Mouse (Mus musculus): ENCODE data around the gene Bcl11b.

Gene Bcl11b

DNA sequence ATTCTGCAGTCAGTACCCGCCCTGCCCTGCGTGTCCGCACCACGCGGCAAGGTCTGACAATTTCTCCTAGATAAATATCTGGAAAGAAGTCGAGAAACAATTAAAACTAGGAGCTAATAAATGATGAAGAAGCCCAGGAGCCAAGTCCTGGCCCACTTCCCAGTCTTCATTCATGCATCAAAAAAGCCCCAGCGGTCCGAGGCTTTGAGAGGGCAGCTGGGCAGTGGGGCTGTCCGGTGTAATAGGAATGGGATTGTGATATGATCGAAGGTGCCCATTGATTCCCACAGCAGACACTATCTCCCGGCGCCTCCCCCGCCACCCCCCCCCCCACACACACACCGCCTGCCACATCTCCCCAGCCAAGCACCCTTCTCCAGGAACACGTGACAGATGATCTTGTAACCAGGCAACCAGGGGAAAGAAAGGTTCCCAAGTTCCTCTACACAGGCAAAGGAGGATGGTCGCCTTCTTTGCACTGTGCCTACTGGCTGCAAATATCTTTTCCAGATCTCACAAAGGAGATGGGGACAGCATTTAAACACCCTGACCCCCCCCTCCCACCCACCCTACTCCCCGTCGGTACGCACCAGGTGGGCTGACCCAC, 68.5 kb downstream of the Bcl11b start:
- DNase-seq (ENCODE audit: low read depth, low spot score) = no peak

DNA sequence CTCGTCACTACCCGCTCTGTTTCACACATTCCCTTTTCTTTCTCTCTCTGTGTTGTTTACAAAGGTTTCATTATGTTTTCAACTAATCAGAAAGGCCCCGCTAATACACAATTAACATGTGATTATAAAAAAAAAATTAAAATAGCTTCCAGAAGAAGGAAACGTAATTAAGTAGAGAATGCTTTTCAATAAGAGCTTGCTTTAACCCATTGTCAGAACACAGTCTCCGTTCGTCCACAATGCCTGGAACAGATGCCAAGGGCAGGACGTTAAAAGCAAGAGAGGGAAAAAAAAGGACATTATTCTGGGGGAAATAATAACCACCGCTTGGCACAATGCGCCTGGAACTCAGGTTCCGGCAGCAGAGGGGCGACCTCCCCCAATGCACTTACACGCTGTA, 71.3 kb downstream of the Bcl11b start:
- DNase-seq (ENCODE audit: low read depth, low spot score) = no peak

DNA sequence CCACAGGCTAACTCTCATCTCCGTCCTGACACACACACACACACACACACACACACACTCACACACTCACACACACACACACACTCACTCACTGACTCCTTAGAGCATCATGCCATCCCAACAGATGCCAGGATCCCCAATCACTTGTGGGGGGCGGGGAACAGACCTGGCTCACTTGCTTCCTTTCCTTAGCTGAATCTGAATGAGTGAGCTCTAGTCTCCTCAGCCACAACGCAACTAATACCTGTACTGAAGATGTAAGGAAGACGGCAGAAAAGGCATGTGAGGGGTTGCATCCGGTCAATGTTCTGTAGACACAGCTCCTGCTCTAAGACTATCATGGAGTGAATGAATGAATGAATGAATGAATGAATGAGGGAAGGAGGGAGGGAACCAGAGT, 71.9 kb downstream of the Bcl11b start:
- DNase-seq (ENCODE audit: low read depth, low spot score) = peak; percentile 63

DNA sequence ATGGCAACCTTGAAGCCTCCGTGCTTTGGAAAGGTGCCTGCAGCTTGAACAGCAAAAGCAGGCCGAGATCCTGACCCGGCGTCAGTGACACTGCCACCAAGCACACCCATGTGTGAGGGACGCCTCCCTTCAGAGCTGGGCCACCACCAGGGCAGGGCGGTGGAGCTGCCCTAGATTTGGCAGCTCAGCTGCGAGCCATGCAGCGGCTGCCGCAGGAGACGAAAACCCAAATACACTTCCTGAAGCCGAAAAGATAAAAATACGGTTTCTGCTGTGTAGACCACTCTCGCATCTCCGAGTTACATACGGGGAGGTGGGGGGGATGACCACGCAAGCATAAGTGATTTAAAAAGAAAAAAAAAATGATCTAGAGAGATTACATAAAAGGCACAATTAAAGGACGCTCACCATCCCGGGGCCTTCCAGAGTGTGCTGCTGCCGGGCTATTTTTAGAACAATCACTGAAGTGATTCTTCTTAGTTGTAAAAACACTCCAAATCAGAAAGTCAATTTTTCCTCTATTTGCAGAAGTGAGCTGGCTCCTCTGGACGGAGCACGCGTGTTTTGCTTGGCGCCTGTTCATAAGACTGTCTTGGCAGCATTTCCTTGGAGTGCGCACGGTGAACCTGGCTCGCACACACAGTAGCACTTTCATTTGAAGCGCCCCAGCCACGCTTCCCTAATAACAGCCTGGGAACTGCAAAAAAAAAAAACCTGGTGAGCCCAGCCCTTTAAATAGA, 72.6 kb downstream of the Bcl11b start:
- DNase-seq (ENCODE audit: low read depth, low spot score) = peak; percentile 79

DNA sequence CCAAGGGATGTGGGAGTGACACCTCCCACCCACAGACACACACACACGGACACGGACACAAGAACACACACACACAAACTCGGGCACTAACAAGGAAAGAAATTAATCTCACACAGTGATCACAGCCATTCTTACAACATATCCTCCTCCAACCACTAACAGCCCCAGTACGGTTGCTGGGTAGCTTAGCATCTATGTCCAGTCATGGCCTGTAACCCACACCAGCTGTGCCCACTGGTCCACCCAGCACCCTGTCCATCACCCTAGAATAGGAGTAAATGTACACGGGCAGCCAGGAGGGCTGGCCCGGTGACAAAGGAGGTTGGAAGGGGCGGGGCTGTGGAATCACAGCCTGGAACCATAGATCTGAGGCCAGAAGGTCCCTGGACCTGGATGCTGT, 74.5 kb downstream of the Bcl11b start:
- no peak for DNase-seq (ENCODE audit: low read depth, low spot score)

DNA sequence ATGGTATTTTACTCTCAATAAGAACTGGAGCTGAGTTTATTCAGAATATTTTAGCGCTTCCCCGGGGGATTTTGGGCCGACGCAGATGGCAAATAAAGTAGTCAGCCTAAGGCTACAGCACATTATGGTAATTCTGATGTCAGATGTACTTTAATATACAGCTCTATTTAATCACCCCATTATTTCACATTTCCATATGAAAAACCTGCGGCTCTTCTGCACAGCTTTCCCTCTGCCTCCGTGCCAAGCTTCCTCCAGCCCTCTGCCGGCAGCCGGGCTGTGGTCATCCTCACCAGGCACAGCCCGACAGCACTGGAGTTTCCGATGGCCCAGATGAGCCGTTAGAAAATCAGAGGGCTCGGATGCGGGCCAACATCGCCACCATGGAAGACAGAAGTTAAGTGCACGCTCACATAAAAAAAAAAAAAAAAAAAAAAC, 74.9 kb downstream of the Bcl11b start:
- DNase-seq (ENCODE audit: low read depth, low spot score) = peak; percentile 72

DNA sequence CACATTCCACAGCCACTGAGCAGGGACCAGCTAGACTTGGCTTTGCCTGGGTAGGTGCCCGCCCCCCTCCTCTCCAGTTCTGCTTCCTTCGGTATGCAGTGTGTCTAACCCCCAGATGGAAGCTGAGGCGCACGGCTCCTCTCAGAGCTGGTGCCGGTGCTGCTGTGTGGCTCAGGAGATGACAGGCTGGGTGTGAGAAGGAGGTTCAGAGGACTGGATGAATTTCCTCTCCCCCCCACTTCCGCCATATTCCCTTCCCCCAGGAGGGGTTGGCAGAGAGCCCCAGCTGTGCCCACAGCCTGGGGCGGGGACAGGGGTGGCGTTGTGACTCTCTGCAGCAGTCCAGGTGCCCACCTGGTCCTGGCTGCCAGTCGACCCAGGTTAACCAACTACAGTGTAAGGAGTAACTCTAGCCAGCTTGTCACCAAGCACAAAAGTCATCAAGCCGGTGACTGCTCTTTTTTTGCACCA, 75.4 kb downstream of the Bcl11b start:
- peak; percentile 85 for DNase-seq (ENCODE audit: low read depth, low spot score)

DNA sequence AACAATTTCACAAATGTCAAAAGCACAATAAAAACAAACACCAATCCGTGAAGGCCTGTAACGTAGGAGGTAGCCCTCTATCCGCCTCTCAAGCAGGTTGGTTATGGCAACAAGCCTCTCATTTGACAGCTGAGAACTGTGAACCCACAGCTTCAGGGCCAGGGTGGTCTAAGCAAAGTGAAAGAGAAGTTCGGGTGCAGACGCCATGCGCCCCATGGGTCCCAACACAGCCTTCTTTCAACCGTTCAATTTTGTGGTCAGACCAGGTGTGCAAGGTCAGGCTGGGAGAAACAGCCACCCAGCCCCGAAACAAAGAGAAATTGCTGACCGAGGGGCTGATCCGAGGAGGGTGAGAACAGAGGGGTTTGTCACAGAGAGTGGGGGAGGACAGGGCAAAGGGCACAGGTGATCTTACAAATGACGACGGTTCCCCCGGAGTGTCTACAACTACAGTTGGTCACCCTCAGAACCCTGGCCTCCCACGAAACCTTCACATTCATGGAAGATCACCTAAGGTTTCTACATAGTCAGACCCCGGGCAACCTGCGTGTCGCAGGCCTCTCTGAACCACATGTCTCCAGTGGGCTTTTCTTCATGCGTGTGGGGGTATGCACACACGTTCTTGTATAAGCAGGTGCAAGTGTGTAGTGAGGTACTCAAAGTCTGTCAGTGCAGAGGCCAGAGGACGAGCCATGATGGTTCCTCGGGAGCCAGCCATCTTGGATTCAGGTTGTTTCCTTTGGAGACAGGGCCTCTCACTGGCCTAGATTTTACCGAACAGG, 77.1 kb downstream of the Bcl11b start:
- DNase-seq (ENCODE audit: low read depth, low spot score) = peak; percentile 60

DNA sequence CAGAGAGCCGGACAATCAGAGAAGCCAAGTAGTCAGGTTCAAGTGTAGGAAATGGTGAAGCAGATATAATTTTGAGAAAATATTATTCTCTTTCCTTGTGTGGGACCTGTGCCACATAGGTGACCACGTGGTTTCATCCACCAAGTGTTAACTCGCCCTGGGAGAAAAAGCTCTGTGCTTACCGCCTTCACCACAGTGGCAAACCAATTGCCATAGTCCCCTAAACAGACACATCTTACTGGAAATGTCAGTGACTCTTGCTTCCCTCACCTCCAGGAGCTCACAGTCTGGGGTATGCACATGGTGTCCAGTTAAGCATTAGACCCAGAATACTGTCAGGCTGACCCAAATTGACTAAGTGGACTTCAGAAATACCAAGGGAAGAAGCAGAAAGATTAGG, 78.7 kb downstream of the Bcl11b start:
- DNase-seq (ENCODE audit: low read depth, low spot score) = peak; percentile 50

DNA sequence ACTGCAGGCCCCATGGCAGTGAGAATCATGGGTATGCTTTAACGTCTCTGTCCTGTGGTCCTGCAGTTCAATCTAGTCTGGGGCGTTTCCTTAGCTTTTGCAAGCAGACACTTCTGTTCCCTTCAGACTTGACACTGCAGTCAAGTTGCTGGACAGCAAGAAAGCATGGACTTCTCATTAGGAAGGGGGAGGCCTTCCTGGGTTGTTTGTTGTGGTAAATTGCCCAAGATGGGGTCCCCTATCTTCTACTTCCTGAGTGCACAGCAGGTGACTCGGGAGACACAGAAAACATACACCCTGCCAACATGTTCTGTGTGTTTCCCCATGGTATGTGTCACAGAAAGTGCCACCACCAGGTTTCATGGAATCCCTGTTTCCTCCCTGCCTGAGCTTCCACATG, 79.4 kb downstream of the Bcl11b start:
- peak; percentile 54 for DNase-seq (ENCODE audit: low read depth, low spot score)

DNA sequence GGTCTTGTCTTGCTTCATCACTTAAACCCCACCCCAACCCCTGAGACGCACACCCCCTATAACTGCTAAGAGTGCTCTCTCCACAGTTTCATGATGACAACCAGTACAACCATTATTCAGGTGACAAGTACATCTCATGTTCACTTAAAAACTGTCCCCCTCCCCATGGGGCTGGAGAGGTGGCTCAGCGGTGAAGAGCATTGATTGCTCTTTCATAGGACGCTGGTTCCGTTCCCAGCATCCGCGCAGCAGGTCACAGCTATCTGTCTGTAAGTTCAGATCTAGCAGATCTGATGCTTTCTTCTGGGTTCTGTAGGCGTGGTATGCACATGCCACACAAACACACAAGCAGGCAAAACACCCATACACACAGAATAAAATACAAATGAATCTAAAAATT, 81.2 kb downstream of the Bcl11b start:
- peak; percentile 52 for DNase-seq (ENCODE audit: low read depth, low spot score)

DNA sequence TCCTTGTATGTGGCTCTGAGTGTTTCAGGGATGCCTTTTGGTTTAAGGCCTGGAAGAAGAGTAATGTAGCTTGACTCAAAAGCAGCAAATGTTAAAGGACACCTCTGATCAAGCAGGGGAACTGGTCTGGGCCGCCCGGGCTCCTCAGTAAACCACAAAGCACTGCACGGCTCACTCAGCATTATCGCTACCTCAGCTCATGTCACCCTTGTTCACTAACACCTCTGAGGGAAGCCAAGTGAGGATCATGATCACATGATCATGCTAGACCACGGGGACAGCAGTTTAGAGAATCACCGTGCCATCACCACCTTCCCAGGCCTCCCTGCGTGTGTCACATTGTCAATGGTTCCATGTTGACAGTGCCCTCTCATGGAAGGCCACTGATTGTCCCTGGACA, 81.8 kb downstream of the Bcl11b start:
- peak; percentile 80 for DNase-seq (ENCODE audit: low read depth, low spot score)

DNA sequence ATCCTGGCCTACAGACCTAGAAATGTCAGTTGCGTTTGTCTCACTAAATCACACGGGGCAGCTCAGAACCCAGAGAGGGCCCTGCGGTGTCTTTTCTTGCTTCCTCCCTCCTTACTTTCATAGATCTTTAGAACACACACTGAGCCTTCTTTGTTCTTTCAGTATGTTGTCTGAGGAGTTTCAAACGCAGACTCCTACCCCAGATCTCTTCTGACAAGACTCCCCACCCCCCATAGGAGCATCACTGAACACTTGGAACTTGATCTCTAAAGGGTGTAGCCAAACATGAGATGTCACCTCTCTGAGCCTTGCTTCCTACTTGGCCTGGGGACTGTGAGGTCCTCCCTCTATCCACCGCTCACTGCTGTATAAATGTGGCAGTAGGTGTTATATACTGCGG, 82.2 kb downstream of the Bcl11b start:
- peak; percentile 86 for DNase-seq (ENCODE audit: low read depth, low spot score)

DNA sequence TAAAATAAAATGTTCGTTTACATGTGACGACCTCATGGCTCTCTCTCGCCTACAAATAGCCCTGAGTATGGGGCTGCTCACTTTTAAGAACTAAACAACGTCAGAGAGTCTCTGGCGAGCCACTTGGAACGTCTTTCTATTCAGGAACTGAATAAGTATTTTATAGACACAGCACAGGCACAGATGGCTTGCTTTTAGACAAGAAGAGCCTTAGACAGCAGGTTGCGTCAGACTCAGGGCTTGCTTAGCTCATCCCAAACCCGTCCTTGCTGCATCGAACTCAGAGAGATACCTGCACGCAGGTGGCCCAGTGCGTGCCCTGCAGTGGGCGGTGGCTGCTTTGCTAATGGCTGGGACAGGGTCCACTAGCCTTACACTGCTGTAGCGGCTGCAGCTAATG, 82.7 kb downstream of the Bcl11b start:
- DNase-seq (ENCODE audit: low read depth, low spot score) = peak; percentile 60

DNA sequence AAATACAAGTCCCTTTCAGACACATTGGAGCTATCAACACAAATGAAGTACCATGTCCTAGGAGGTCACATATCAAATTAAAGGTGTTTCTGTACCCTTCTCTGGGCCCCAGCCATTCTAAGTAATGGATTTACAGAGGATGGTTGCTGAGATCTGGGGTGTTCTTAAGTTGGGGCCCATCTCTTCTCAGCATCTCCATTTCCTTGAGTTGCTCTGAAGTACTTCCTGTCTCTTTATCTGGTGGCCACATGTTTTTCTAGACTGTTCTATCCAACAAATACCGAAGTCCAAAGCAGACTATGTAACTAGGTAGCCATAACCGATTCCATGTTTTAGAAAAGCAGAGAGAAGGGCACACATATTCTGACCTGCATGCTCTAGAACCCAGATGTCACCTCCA, 83.3 kb downstream of the Bcl11b start:
- peak; percentile 71 for DNase-seq (ENCODE audit: low read depth, low spot score)

DNA sequence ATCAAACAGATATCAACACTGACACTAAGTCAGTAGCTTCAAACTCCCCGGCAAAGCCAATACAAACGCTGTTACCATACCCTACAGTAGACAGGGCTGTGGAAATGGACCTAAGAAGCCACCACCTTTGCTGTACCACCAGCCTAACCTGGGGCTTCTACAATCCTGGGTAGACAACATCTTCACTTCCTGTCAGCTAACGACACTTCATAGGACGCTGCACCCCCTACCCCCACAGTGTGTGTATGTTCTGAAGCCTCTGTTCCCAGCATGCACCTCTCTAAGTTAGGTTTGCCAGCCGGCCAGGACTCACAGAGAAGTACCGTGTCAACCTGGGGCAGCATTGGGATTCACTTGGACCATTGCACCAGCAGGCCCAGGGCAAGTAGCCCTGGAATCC, 84.6 kb downstream of the Bcl11b start:
- peak; percentile 76 for DNase-seq (ENCODE audit: low read depth, low spot score)

DNA sequence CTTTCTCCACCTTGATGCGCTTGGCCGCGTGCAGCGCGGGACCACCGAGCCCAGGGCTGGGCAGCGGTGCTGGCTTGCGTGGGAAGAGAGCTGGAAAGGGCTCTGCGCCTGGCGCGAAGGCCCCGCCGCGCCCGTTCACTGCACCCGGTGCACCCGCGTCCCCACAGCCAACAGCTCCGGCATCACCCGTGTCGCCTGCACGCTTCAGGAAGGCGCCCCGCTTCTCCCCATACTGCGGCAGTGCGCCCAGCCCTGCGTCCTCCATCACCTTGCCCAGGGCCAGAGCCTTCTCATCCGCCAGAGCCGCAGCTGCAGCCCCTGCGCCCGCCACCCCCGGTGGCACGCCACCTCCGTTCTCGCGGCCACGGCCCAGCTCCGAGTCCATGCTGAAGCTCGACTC, 87.4 kb downstream of the Bcl11b start:
- peak; percentile 20 for DNase-seq (ENCODE audit: low read depth, low spot score)

DNA sequence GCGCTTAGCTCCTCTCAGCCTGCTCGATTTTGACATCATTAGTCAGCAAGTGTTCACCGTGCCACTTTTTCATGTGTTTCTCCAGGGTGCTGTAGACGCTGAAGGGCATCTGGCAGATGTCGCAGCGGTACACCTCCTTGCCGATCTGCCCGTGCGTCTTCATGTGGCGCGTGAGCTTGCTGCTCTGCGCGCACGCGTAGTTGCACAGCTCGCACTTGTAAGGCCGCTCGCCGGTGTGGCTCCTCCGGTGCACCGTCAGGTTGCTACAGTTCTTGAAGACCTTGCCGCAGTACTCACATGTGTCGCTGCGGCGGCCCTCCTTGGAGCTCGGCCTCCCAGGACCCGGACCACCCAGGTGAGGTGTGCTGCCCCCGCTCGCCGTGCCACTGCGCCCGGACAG, 88.0 kb downstream of the Bcl11b start:
- peak; percentile 24 for DNase-seq (ENCODE audit: low read depth, low spot score)

DNA sequence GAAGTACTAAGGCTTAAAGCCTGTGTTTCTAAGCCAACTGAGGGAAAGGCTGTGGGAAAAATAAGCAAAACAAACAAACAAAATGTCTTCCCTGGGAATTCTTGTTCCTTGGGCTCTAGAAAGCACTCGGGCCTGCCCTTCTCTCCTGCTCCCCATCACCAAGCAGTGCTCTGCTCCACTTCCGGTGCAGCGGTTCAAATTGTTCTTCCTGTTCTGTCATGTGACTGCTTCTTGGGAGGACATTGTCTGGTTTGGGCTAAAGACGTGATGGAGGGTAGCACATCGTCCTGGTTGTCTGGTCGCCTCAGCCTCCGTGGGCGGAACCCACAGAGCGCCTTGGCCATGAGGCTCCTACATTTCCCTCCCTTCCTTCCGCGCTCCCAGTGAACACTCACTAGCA, 94.6 kb downstream of the Bcl11b start:
- peak; percentile 57 for DNase-seq (ENCODE audit: low read depth, low spot score)

DNA sequence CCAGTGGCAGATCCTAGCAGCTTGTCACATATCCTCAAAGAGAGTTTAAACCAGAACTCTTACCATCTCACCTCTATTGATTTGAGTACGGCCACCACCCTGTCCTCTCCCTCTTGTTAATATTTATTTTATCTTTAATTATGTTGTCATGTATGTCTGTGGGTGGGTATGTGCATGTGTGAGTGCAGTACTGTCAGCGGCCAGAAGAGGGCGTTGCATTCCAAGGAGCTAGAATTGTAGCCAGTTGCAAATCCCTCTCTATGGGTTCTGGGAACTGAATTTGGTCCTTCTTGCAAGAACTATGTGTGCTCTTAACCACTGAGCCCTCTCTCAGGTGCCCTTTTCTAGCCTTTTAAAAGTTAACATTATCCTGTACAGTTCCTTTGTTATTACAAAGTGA, 98.1 kb downstream of the Bcl11b start:
- DNase-seq (ENCODE audit: low read depth, low spot score) = peak; percentile 24

DNA sequence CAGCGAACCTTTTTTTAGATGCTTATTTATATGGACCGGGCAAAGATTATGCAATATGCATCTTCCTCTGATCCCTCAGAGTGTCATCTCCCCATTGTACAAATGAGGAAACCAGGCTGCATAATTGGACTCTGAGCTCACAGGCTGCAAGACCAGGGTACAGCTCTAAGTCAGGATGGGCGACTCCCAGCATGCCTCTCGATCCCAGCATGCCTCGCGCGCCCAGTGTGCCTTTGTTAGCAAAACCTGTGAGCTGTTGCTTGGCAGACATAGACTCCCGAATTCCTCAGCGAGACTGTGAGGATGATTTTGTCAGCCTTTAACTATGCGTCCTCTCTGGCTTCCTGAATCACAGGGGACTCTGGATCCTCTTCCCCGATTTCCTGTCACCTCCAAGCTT, 98.9 kb downstream of the Bcl11b start:
- DNase-seq (ENCODE audit: low read depth, low spot score) = no peak

DNA sequence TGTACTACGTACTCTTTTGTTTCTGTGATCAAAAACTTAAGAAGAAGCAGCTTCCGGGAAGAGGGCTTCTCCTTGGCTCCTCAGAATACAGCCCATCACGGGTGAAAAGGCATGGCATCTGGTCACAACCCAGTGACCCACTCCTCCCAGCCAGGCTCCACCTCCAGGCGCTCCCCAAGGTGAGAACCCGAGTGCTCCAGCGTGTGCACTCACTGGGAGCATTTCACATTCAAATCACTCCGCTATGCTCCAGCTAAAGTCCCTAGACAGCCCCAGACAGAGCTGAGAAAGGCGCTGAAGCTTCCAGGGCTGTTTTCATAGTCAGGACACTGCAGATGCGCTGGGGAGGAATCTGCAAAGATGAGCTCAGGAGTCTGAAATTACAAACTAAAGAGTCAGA, 99.5 kb downstream of the Bcl11b start:
- no peak for DNase-seq (ENCODE audit: low read depth, low spot score)

DNA sequence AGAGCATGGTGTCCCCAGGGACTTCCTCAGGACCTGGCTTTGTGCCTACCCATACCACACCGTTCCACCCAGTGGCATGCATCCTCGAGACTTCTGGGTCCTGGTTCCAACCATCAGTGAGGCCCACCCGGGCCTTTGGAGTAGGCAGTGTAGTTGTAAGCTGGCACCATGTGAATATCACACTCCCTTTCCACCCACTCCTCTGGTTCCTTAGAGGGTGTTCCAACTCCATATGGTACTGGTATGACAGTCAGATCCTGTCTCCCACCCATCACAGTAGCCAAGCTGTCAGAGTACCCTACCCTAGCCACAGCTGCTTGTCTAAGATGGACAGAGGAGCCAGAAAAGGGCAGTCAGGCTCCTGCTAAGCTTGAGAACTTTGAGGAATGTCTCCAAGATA, 112.0 kb downstream of the Bcl11b start:
- DNase-seq (ENCODE audit: low read depth, low spot score) = no peak

All from CD4-positive helper T cell, adult 2 months (primary cell).